Mouse (Mus musculus): ENCODE data around the gene Kif27.

DNA sequence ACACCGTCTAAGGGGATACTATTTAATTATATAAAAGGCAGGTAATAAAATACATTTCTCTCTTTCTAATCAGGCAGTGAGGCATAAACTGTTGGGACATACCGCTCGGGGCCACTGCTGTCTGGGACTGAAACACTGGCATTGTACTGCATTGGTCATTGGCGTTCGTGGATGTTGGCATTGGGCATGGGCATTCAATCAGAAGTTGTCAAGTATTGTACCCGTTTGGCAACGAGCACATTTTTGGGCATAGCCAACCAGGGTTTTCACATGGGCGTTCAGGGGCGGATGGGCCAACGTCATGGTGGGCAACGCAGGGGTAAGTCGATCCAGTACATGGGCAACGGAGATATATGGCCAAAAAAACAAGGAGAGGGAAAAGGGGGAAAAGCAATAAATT is 38.7 kb upstream of the Kif27 start:
- TF ChIP-seq CTCF (IDR thresholded peaks at IDR 0.05; ENCODE audit: low read depth) (no peak), EP300 (IDR thresholded peaks at IDR 0.05; ENCODE audit: low read depth) (no peak)

All from liver, embryonic 14.5 days (tissue).